In genomic region chr9:57836581-57837170, GRCm38 (mm10) we compare ENCODE assay signal across 1 mouse cellular context.
TF ChIP-seq lines count a peak whose summit lies in the region.

Gene Arid3b (minus strand): TSS chr9:57836793.

TF ChIP-seq in CH12.LX, 34 proteins besides CTCF, POLR2A, EP300 and RAD21 (continued from another document):
- peak; percentile 50; the same call in 1 of the 2 replicates for TF ChIP-seq POLR2AphosphoS2 (IDR thresholded peaks at IDR 0.05; ENCODE audit: low read depth, low read length)
- peak; percentile 93 for TF ChIP-seq E2F4 (IDR thresholded peaks at IDR 0.05; ENCODE audit: insufficient replicate concordance, low read depth, low read length)
- TF ChIP-seq GABPA (IDR thresholded peaks at IDR 0.05; ENCODE audit: insufficient replicate concordance, low read depth, low read length) = no peak
- TF ChIP-seq MXI1 (IDR thresholded peaks at IDR 0.05; ENCODE audit: low read depth, low read length) = peak; percentile 89; the same call in 1 of the 2 replicates
- peak; percentile 79 for TF ChIP-seq NELFE (IDR thresholded peaks at IDR 0.05; ENCODE audit: low read depth, low read length)
- TF ChIP-seq ZC3H11A (IDR thresholded peaks at IDR 0.05; ENCODE audit: low read depth, low read length) = no peak
- TF ChIP-seq TBP (conservative IDR thresholded peaks at IDR 0.05; ENCODE audit: low read depth, low read length) = peak; percentile 97
- no peak for TF ChIP-seq ZKSCAN1 (IDR thresholded peaks at IDR 0.05; ENCODE audit: borderline replicate concordance, low read depth, low read length)
- peak; percentile 88 for TF ChIP-seq SIN3A (IDR thresholded peaks at IDR 0.05; ENCODE audit: low read length)
- TF ChIP-seq CHD2 (IDR thresholded peaks at IDR 0.05; ENCODE audit: low read length) = peak; percentile 85
- peak; percentile 38; the same call in 1 of the 2 replicates for TF ChIP-seq ETS1 (conservative IDR thresholded peaks at IDR 0.05; ENCODE audit: low read depth, low read length)
- TF ChIP-seq ELF1 (IDR thresholded peaks at IDR 0.05; ENCODE audit: low read depth, low read length) = peak; percentile 98
- TF ChIP-seq JUND (conservative IDR thresholded peaks at IDR 0.05; ENCODE audit: low read depth, low read length) = no peak
- TF ChIP-seq USF1 (IDR thresholded peaks at IDR 0.05; ENCODE audit: low read depth, low read length) = no peak
- no peak for TF ChIP-seq ZNF384 (IDR thresholded peaks at IDR 0.05; ENCODE audit: low read depth, low read length)
- TF ChIP-seq HCFC1 (IDR thresholded peaks at IDR 0.05; ENCODE audit: low read depth, low read length) = peak; percentile 87
- TF ChIP-seq MEF2A (IDR thresholded peaks at IDR 0.05; ENCODE audit: borderline replicate concordance, low read depth, low read length) = peak; percentile 79
- peak; percentile 56; the same call in 1 of the 2 replicates for TF ChIP-seq MYC (IDR thresholded peaks at IDR 0.05; ENCODE audit: low read depth, low read length)
TF ChIP-seq in CH12.LX: peak in this region for 15.
